Mouse (Mus musculus): ENCODE measurements around the gene Kdelr1. TPM values are rescaled to one million over a fixed set of nuclear protein-coding genes. Genes with fewer than 3 reads are reported as not detected.

Gene Kdelr1
- polyA plus RNA-seq, 1 experiment from 2014 or later = 54.6 TPM

DNA sequence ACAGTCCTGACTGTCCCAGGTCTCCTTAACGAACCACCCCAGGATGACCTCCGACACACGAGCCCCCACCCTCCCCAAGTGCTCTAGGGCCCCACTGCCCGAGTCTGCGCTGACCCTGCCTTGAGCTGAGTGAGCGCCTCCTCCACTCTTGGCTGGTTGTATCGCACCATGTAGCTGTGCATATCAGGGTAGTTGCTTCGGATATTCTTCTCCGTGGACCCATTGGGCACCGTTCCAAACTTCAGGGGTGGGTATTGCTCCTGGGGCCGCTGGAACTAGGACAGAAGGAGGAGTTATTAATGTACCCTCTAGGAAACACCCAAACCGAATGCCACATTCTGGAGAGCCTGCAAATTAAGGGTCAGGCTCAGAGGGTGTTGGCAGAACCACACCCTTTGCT lies 19.5 kb upstream of the Kdelr1 start:
- Histone ChIP-seq H3K9me3 (replicated peaks) (no peaks in the 10 kb centered on the region), H3K9ac (no peak overlapping the region), H3K4me2 (no peak overlapping the region), H3K27ac (no peak overlapping the region), H3K36me3 (no peaks in the 10 kb centered on the region), H3K4me3 (no peak overlapping the region), H3K4me1 (replicated peaks) (peaks cover 14% of the 10 kb centered on the region), H3K27me3 (peaks cover 39% of the 10 kb centered on the region)
- no peak for ATAC-seq (replicated peaks; ENCODE audit: insufficient number of reproducible peaks, insufficient read depth, low FRiP score, low read depth)
- 78% methylated on average over 12 of the region's 12 CpGs for WGBS

DNA sequence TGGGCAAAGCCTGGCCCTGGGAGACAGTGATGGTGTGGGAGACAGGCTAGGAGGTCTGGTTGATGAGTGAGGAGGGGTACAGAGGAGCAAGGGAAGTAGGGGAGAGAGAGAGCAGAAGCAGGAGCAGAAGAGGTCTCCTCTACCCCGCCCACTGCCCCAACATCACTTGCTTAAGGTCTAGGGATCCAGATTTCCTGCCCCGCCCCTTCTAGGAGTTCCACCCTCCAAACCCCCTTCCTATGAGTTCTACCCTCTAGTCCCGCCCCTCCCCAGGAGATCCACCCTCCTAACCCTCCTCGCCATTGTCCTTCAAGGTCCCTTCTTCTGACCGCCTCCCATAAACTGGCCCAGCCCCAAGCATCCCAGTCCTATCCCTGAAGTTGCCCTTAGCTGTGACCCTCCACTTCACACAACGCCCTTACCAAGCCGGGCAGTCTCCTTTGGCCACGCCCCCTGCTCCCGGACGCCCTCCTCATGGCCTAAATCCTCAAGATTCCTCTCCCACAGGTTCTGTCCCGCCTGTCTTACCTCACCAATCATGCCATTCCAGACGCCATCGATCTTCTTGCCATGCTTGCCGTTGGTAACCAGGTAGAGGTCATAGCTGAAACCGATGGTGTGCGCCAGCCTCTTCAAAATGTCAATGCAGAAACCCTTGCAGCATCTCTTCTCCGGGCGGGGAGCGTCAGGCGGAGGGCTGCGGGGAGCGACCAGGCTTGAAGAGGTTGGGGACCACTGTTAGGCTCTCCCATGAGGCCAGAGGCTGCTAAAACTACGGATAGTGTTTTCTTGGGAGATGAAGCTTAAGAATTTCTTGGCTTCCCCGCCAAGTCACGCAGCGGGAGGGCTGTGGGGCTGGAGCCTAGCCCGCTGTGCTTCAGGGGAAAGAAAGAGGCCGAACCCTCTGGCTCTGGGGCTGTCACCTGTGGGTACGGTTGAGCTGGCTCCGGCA lies 15.3 kb upstream of the Kdelr1 start:
- peak overlapping the region; percentile 36 for H3K9ac ChIP-seq
- 2% methylated on average over 30 of the region's 30 CpGs for WGBS
- no peak for ATAC-seq (replicated peaks; ENCODE audit: insufficient number of reproducible peaks, insufficient read depth, low FRiP score, low read depth)
- peaks cover 15% of the 10 kb centered on the region for H3K4me1 ChIP-seq (replicated peaks)
- H3K4me2 ChIP-seq = peak overlapping the region; percentile 72
- no peak overlapping the region for H3K27ac ChIP-seq
- H3K27me3 ChIP-seq = peaks cover 65% of the 10 kb centered on the region
- peak overlapping the region; percentile 47 for H3K4me3 ChIP-seq
- no peaks in the 10 kb centered on the region for H3K9me3 ChIP-seq (replicated peaks)
- no peaks in the 10 kb centered on the region for H3K36me3 ChIP-seq

DNA sequence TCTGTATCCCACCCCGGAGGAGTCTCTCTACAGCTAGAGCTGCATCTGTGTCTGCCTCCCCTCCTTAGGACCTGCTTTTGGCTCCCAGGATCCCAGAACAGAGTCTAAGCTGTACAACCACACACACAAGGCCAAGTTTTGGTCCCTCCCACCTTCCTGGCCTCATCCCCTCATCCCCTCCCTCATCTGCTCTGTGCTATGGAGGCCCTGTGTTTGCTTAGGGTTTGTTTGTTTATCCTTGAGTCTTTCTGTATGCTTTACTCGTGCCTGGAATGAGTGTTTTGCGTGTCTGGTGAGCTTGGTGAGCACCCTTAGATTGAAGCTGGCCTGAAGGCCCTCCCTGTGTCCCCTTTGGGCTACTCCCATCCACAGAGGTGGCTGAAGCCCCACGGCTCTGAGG lies 13.6 kb upstream of the Kdelr1 start:
- Histone ChIP-seq H3K4me3 (no peak overlapping the region), H3K9me3 (replicated peaks) (no peaks in the 10 kb centered on the region), H3K27me3 (peaks cover 74% of the 10 kb centered on the region), H3K9ac (no peak overlapping the region), H3K4me1 (replicated peaks) (peaks cover 15% of the 10 kb centered on the region), H3K36me3 (no peaks in the 10 kb centered on the region), H3K4me2 (no peak overlapping the region), H3K27ac (no peak overlapping the region)
- no peak for ATAC-seq (replicated peaks; ENCODE audit: insufficient number of reproducible peaks, insufficient read depth, low FRiP score, low read depth)
- WGBS = 49% methylated on average over 4 of the region's 4 CpGs

DNA sequence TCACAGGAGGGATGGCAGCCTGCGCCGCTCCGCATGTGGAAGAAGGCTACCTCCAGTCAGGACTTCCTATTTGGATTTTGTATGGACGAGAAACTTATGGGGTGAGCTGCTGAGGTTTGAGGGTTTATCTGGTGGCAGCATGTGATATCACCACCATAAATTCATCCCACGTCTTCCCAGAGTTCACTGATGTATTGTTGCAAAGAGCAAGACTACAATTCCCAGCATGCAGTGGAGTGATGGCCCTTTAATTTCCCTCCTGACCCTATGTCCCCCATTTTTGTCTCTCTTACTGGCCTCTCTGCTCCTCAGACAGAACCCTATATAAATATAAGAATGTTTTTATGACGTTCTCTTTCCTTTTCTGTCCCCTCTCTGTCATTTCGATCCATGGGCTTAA lies 9.8 kb upstream of the Kdelr1 start:
- Histone ChIP-seq H3K9me3 (replicated peaks) (no peaks in the 10 kb centered on the region), H3K27me3 (peaks cover 56% of the 10 kb centered on the region), H3K4me3 (no peak overlapping the region), H3K36me3 (no peaks in the 10 kb centered on the region), H3K27ac (no peak overlapping the region), H3K4me1 (replicated peaks) (peaks cover 19% of the 10 kb centered on the region), H3K4me2 (no peak overlapping the region), H3K9ac (no peak overlapping the region)
- no peak for ATAC-seq (replicated peaks; ENCODE audit: insufficient number of reproducible peaks, insufficient read depth, low FRiP score, low read depth)
- WGBS = 79% methylated on average over 7 of the region's 7 CpGs

DNA sequence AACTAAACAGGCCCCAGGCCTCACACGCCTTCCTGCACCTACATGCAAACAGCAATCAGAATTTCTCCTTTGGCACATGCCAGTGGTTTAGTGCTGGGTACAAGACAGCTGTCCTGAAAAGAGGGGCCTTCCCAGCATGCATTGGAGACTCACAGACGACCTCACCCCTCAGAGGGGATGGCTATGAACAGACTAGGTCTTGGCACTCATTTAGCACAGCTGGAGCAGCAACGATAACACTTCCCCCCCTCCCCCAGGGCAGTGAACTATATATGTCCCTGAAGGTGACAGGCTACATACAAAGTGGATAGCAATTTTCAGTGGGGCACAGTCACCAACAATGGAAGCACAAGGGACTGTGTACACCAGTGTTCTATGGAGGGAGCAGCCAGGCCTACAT lies 8.1 kb upstream of the Kdelr1 start:
- Histone ChIP-seq H3K9ac (no peak overlapping the region), H3K27ac (no peak overlapping the region), H3K27me3 (peaks cover 54% of the 10 kb centered on the region), H3K4me3 (no peak overlapping the region), H3K9me3 (replicated peaks) (no peaks in the 10 kb centered on the region), H3K4me1 (replicated peaks) (peaks cover 31% of the 10 kb centered on the region), H3K36me3 (no peaks in the 10 kb centered on the region), H3K4me2 (no peak overlapping the region)
- WGBS = 51% methylated on average over 3 of the region's 3 CpGs
- no peak for ATAC-seq (replicated peaks; ENCODE audit: insufficient number of reproducible peaks, insufficient read depth, low FRiP score, low read depth)

DNA sequence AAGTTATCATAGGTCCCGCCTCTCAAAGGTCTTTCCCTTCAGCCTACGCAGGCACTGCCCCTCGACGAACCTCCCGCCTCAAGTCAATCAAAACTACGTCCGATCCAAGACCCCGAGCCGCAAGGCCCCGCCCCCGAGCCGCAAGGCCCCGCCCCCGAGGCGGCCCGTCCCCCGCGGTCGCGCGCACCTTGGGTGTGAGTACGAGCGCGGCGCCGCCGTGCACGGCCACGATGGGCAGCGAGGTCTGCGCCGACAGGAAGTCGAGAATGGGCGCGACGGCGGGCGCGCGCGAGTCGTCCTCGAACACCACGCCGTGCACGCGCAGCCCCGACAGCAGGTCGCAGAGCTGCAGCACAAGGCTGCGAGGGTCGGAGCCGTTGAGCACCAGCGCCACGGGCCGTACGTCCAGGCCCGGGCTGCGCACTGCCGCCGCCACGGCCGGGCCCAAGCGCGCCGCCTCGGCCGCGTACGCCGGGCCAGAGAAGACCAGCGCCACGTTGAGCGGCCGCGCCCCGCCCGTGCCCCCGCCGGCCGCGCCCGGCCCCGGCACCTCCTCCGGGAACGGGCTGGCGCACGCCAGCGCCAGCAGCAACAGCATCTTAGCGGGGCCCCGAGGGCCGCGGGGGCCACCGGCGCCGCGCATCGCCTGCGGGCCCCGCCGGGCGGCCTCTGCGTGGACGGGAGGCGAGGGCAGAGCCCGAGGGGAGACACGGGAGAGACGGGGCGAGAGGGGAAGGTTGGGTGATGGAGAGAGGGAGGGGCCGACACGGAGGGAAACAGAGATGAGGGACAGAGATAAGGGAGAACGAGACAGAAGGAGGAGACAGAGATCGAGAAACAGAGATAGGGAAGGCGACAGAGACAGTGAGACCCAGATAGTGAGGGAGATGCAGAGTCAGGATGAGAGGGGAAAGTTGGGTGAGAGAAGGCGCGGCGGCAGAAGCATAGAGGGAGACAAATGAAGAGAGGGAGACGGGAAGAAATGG lies 6.4 kb upstream of the Kdelr1 start:
- Histone ChIP-seq H3K4me2 (peak overlapping the region; percentile 95), H3K27ac (peak overlapping the region; percentile 77), H3K36me3 (no peaks in the 10 kb centered on the region), H3K9ac (peak overlapping the region; percentile 86), H3K27me3 (peaks cover 58% of the 10 kb centered on the region), H3K4me3 (peak overlapping the region; percentile 80), H3K4me1 (replicated peaks) (peaks cover 46% of the 10 kb centered on the region), H3K9me3 (replicated peaks) (no peaks in the 10 kb centered on the region)
- under 1% methylated on average over 113 of the region's 117 CpGs for WGBS
- ATAC-seq (replicated peaks; ENCODE audit: insufficient number of reproducible peaks, insufficient read depth, low FRiP score, low read depth) = peak; percentile 74

DNA sequence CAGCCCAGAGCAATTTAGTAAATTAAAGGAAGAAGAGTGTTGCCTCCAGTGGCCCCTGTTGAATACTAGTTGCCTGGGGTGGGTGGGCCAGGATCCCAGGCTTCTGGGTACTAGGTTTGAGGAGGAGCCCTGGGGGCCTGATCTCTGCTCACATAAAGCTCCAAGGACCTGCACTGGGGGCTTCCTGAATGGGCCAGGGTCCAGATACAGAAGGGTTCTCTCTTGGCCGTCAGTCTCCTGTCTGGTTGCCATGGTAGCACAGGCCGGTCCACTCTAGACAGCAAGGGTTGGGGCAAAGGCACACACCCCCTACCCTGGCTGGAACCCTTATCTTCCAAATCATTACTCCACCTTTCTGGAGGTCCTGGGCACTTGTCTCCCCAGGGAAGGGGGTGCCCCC lies 4.7 kb upstream of the Kdelr1 start:
- H3K4me2 ChIP-seq = no peak overlapping the region

DNA sequence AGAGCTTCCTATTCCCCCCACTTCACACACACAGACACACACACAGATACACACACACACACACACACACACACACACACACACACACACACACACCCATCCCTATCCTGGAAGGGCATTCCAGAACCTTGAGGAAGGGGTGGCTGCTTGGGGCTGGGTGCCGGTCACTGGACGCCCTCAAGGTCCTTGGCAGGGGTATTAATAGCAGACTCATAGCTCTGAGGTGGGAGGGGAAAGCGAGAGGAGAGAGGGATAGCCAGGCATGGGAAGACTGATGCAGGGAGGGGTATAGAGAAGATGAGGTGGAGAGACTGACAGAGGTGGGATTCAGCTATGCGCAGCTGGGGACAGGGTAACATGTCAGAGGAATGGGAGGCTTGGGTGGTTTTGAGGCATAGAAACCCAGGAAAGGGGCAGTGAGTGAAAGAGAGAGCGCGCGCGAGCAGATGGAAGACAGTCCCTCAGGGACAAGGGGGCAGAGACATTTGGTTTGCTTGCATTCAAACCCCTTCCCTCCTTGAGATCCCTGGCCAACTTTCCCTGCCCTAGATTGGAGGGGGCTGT lies 3.4 kb upstream of the Kdelr1 start:
- Histone ChIP-seq H3K4me1 (replicated peaks) (peaks cover 52% of the 10 kb centered on the region), H3K36me3 (no peaks in the 10 kb centered on the region), H3K9ac (peak overlapping the region; percentile 33; the same call in 1 of the 2 replicates), H3K27me3 (peaks cover 48% of the 10 kb centered on the region), H3K27ac (no peak overlapping the region), H3K4me3 (peak overlapping the region; percentile 31), H3K4me2 (peak overlapping the region; percentile 61), H3K9me3 (replicated peaks) (no peaks in the 10 kb centered on the region)
- ATAC-seq (replicated peaks; ENCODE audit: insufficient number of reproducible peaks, insufficient read depth, low FRiP score, low read depth) = no peak
- WGBS = 10% methylated on average over 8 of the region's 8 CpGs

More for the DNA sequence above, 4.7 kb upstream of the Kdelr1 start:
- Histone ChIP-seq H3K27ac (no peak overlapping the region), H3K9me3 (replicated peaks) (no peaks in the 10 kb centered on the region), H3K36me3 (no peaks in the 10 kb centered on the region), H3K4me3 (no peak overlapping the region), H3K27me3 (peaks cover 52% of the 10 kb centered on the region), H3K4me1 (replicated peaks) (peaks cover 46% of the 10 kb centered on the region), H3K9ac (no peak overlapping the region)
- ATAC-seq (replicated peaks; ENCODE audit: insufficient number of reproducible peaks, insufficient read depth, low FRiP score, low read depth) = no peak
- WGBS = 37% methylated on average over 2 of the region's 2 CpGs

DNA sequence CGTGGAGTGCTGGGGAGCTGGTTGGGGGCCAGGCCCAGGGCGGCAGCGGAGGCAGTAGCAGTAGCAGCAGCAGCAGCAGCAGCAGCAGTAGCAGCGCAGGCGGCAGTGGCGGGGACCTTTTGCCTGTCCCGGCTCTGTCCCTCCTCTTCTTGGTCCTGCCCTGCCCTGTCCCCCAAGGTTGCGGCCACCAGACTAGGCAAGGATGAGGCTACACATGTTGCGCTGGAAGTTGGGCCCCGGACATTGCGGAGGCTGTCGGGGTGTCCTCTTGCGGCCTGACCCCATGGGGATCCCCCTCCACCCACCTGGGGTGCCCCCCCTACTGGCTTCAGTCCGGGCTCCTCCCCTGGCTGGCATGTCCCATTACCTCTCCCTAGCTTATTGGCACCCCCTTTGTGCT lies 2.8 kb upstream of the Kdelr1 start:
- no peak for ATAC-seq (replicated peaks; ENCODE audit: insufficient number of reproducible peaks, insufficient read depth, low FRiP score, low read depth)
- no peak overlapping the region for H3K27ac ChIP-seq
- peak overlapping the region; percentile 61 for H3K4me2 ChIP-seq
- H3K27me3 ChIP-seq = peaks cover 48% of the 10 kb centered on the region
- no peaks in the 10 kb centered on the region for H3K9me3 ChIP-seq (replicated peaks)
- 3% methylated on average over 14 of the region's 14 CpGs for WGBS
- peak overlapping the region; percentile 31 for H3K4me3 ChIP-seq
- peak overlapping the region; percentile 33 for H3K9ac ChIP-seq
- H3K4me1 ChIP-seq (replicated peaks) = peaks cover 58% of the 10 kb centered on the region
- peaks cover 2% of the 10 kb centered on the region for H3K36me3 ChIP-seq

DNA sequence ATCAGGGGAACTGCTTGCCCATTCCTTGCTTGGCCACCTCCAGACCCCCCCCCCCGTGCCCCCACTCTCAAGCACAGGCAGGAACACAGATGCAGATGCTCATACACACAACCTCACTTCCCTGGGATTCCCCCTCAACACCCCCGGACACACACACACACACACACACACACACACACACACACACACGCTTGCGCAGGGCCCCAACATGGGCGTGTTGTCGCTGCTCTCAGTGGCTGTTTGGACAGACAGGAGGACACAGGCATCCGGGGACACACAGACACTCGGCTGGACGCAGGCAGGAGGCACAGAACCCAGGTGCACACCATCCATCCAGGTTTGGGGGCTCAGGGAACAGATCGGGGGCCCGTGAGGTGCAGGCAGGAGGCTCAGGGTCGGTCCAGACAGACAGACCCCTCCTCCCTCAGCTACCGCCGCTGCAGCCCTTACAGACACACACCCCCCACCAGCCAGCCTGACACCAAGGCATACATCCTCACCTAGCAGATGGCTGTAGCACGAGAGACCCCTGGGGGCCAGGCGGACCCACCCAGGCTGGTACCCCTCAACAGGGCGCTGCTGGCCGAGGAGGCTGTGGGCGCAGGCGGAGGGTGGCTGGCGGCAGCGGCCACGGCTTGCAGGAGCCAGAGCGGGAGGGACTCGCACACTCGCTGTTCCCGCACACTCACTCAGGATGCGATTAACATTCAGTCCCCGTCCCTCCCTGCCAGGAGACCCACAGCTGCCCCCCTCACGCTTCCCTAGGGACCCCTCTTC lies 2.1 kb upstream of the Kdelr1 start:
- Histone ChIP-seq H3K4me3 (peak overlapping the region; percentile 31), H3K36me3 (peaks cover 8% of the 10 kb centered on the region), H3K4me1 (replicated peaks) (peaks cover 62% of the 10 kb centered on the region), H3K4me2 (peak overlapping the region; percentile 61), H3K9me3 (replicated peaks) (no peaks in the 10 kb centered on the region), H3K9ac (peak overlapping the region; percentile 33), H3K27me3 (peaks cover 48% of the 10 kb centered on the region), H3K27ac (no peak overlapping the region)
- no peak for ATAC-seq (replicated peaks; ENCODE audit: insufficient number of reproducible peaks, insufficient read depth, low FRiP score, low read depth)
- WGBS = 4% methylated on average over 29 of the region's 30 CpGs
